Mouse (Mus musculus): ENCODE data around the gene Prss34. TPM values are rescaled to one million over a fixed set of nuclear protein-coding genes. Genes with fewer than 3 reads are reported as not detected.
A peak's percentile ranks its signal among the peaks of the same experiment; 100 is the strongest.

Prss34 gene
- polyA plus RNA-seq (2014; fragmentation: Nextera tagmentation; extraction: Ambion mirVana) = 0.33 and 0.35 TPM in 2 replicates

DNA sequence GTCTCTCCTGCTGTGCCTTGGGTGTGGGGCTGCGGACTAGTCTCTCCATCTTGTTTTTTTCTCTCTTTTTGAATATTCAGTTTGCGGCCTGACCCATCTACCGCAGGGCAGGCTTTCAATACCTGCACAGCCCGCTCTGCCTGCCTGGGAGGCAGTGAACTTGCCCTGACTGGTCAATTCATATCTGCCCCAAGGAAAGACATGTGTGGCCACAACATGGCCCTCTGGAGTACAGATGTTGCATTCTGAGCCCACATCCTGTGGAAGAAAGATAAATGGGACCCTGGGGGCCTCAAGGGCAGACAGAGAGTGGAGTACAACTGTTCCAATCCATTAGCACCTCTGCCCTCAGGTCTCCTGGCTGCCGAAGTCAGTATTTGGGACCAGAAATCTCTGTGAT lies at the start of gene Prss34:
TSS of gene Prss34 (plus strand) at position 301 of the 400 bp plus-strand sequence.
- 70% methylated on average over 5 of the region's 5 CpGs for WGBS
- no peak within 1 kb of the TSS for H3K27ac ChIP-seq (ENCODE audit: low read length)
- no peaks in the 10 kb centered on the region for H3K27me3 ChIP-seq (ENCODE audit: control insufficient read depth, insufficient read depth, low read length)
- ATAC-seq (ENCODE audit: insufficient number of reproducible peaks, insufficient read depth, low FRiP score, low read depth) = no peak
- H3K4me2 ChIP-seq (replicated peaks; ENCODE audit: low read depth, low read length) = no peak within 1 kb of the TSS
- H3K4me1 ChIP-seq (ENCODE audit: control insufficient read depth, insufficient read depth, low read length) = no peaks in the 10 kb centered on the region
- no peaks in the 10 kb centered on the region for H3K36me3 ChIP-seq (ENCODE audit: control insufficient read depth, insufficient read depth, low read length)
- H3K9ac ChIP-seq (replicated peaks; ENCODE audit: low read depth, low read length) = no peak within 1 kb of the TSS
- H3K4me3 ChIP-seq (ENCODE audit: low read depth, low read length) = no peak within 1 kb of the TSS
- H3K9me3 ChIP-seq (ENCODE audit: control insufficient read depth, low read depth, low read length) = no peaks in the 10 kb centered on the region

DNA sequence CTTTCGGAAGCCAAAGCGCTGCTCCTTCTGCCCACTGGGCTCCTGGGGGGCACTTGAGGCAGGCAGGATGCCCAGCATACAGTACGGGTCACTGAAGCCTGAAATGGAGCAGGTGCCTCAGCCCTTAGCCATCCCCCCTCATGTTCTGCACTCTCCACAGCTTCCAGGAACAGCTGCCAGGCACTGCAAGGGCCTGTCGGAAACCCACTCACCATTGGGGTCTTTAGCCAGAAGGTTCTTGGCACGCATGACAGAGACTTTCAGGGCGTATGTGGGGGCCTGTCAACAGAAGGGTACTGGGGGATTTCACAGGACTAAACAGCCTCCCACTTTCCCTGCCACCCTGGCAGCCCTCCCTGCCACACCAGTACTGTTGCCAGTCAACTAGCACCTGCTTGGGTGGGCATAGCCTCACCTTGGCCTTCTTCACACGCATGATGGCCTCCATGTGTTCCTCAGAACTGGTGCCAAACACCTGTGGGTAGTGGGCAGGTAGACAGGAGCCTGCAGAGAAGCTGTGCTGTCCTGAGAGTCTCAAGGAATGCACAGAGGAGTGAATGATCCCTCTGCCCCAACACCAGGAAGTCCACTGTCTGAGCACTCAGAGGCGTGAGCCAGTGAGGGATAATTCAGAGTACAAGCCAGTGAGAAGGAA lies 47.9 kb upstream of the Prss34 start:
- Histone ChIP-seq H3K4me3 (ENCODE audit: low read depth, low read length) (no peak overlapping the region), H3K36me3 (ENCODE audit: control insufficient read depth, insufficient read depth, low read length) (no peaks in the 10 kb centered on the region), H3K27me3 (ENCODE audit: control insufficient read depth, insufficient read depth, low read length) (0 out of 2 replicates have a peak, but pooled peaks cover 2% of the 10 kb centered on the region), H3K27ac (ENCODE audit: low read length) (no peak overlapping the region), H3K4me2 (replicated peaks; ENCODE audit: low read depth, low read length) (no peak overlapping the region), H3K4me1 (ENCODE audit: control insufficient read depth, insufficient read depth, low read length) (no peaks in the 10 kb centered on the region), H3K9me3 (ENCODE audit: control insufficient read depth, low read depth, low read length) (no peaks in the 10 kb centered on the region), H3K9ac (replicated peaks; ENCODE audit: low read depth, low read length) (no peak overlapping the region)
- no peak for ATAC-seq (ENCODE audit: insufficient number of reproducible peaks, insufficient read depth, low FRiP score, low read depth)
- 74% methylated on average over 8 of the region's 8 CpGs for WGBS

DNA sequence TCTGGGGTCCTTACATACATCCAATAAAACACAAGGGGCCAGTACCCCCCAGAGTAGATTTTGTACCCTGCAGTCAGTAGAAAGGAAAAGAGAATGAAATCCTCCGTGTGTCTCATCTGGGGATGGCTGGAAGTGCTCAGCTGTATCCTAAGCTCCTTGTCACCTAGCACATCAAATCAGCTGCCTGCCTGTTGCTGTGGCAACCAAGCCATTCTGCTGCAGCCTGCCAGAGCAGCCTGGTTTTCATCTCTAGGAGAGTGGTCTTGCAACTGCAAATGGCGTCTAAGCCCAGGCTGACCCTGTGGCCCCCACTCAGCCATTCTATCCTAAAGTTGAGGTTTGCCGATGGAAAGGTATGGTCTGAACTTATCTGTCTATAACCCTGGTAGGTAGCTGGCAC lies 45.6 kb upstream of the Prss34 start:
- 37% methylated on average over 3 of the region's 3 CpGs for WGBS
- ATAC-seq (ENCODE audit: insufficient number of reproducible peaks, insufficient read depth, low FRiP score, low read depth) = no peak
- no peak overlapping the region for H3K27ac ChIP-seq (ENCODE audit: low read length)
- H3K36me3 ChIP-seq (ENCODE audit: control insufficient read depth, insufficient read depth, low read length) = no peaks in the 10 kb centered on the region
- 0 out of 2 replicates have a peak, but pooled peaks cover 2% of the 10 kb centered on the region for H3K27me3 ChIP-seq (ENCODE audit: control insufficient read depth, insufficient read depth, low read length)
- H3K9ac ChIP-seq (replicated peaks; ENCODE audit: low read depth, low read length) = no peak overlapping the region
- no peak overlapping the region for H3K4me2 ChIP-seq (replicated peaks; ENCODE audit: low read depth, low read length)
- H3K4me1 ChIP-seq (ENCODE audit: control insufficient read depth, insufficient read depth, low read length) = peaks cover 3% of the 10 kb centered on the region; the same call in 1 of the 2 replicates
- no peaks in the 10 kb centered on the region for H3K9me3 ChIP-seq (ENCODE audit: control insufficient read depth, low read depth, low read length)
- no peak overlapping the region for H3K4me3 ChIP-seq (ENCODE audit: low read depth, low read length)

DNA sequence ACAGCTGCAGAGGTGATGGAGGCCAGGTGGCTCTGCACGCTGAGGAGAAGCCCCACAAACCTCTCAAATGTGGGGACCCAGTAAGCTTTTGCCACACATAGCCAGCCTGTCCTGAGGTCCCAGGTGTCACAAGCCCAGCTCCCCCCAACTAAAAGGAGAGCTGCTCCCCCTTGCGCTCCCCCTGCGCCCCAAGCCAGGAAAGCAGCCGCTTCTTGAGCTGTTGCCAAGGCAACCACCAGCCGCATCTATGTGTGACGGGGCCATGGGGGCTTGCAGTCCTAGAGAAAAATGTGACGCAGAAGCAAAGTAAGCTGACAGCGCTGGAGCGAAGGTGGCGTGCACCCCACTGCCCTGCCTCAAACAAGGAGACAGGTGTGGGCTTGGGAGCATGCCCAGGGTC lies 44.4 kb upstream of the Prss34 start:
- Histone ChIP-seq H3K9ac (replicated peaks; ENCODE audit: low read depth, low read length) (no peak overlapping the region), H3K4me2 (replicated peaks; ENCODE audit: low read depth, low read length) (no peak overlapping the region), H3K27me3 (ENCODE audit: control insufficient read depth, insufficient read depth, low read length) (0 out of 2 replicates have a peak, but pooled peaks cover 2% of the 10 kb centered on the region), H3K4me3 (ENCODE audit: low read depth, low read length) (no peak overlapping the region), H3K36me3 (ENCODE audit: control insufficient read depth, insufficient read depth, low read length) (no peaks in the 10 kb centered on the region), H3K4me1 (ENCODE audit: control insufficient read depth, insufficient read depth, low read length) (peaks cover 3% of the 10 kb centered on the region; the same call in 1 of the 2 replicates), H3K9me3 (ENCODE audit: control insufficient read depth, low read depth, low read length) (no peaks in the 10 kb centered on the region), H3K27ac (ENCODE audit: low read length) (no peak overlapping the region)
- no peak for ATAC-seq (ENCODE audit: insufficient number of reproducible peaks, insufficient read depth, low FRiP score, low read depth)
- WGBS = 30% methylated on average over 10 of the region's 10 CpGs

DNA sequence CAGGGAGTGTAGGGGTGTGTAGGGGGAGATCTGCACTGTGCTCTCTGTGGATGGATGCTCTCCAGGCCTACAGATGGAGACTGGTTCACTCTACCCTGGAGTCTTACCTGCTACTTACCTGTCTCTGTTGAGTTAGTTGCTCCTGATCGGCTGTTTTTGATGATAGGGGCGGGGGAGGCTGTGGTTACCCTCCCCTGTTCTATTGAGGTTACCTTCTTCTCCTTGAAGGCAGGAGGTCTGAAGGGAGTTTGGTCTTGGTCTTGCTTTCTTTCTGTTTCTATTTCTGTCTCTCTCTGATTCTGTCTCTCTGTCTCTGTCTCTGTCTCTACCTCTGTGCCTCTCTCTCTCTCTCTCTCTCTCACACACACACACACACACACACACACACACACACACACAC lies 43.1 kb upstream of the Prss34 start:
- WGBS = 51% methylated on average over 2 of the region's 2 CpGs
- H3K4me2 ChIP-seq (replicated peaks; ENCODE audit: low read depth, low read length) = no peak overlapping the region
- no peaks in the 10 kb centered on the region for H3K9me3 ChIP-seq (ENCODE audit: control insufficient read depth, low read depth, low read length)
- H3K36me3 ChIP-seq (ENCODE audit: control insufficient read depth, insufficient read depth, low read length) = peaks cover 9% of the 10 kb centered on the region
- no peak overlapping the region for H3K9ac ChIP-seq (replicated peaks; ENCODE audit: low read depth, low read length)
- H3K27me3 ChIP-seq (ENCODE audit: control insufficient read depth, insufficient read depth, low read length) = 0 out of 2 replicates have a peak, but pooled peaks cover 2% of the 10 kb centered on the region
- no peak overlapping the region for H3K4me3 ChIP-seq (ENCODE audit: low read depth, low read length)
- no peak for ATAC-seq (ENCODE audit: insufficient number of reproducible peaks, insufficient read depth, low FRiP score, low read depth)
- peaks cover 3% of the 10 kb centered on the region; the same call in 1 of the 2 replicates for H3K4me1 ChIP-seq (ENCODE audit: control insufficient read depth, insufficient read depth, low read length)
- H3K27ac ChIP-seq (ENCODE audit: low read length) = no peak overlapping the region

DNA sequence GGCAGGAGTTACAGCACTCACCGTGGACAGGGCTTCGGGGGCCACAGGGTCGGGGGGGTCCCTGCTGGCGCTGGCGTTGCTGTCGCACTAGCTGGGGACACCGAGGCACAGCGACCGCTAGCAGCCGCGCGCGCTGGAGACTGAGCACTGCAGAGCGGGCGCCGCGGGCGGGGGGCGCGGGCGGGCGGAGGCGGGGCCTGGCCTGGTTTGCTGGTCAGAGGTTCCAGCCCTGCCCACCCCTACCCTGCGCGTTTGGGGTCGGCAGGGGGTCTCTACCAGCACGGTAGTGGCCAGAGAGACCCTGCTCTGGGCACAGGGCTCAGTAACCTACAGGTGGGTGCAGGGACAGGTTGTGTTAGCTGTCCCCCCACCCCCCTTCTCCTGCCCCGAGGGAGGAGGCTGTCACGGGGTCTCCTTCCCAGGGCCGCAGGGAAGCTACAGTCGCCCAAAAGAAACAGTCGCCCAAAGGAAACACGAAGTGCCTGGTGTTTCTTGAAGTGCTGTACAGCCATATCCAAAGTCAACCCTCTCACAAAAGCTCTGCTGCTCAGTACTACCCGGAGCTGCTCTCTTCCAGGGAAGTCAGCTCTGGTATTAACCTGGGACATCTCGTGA lies 41.9 kb upstream of the Prss34 start, which contains the start of gene Baiap3:
TSS of gene Baiap3 (minus strand) at position 225 of the 615 bp plus-strand sequence.
- peak; percentile 11; the same call in 1 of the 2 replicates for ATAC-seq (ENCODE audit: insufficient number of reproducible peaks, insufficient read depth, low FRiP score, low read depth)
- Histone ChIP-seq H3K4me3 (ENCODE audit: low read depth, low read length) (peak within 1 kb of the TSS; percentile 32), H3K36me3 (ENCODE audit: control insufficient read depth, insufficient read depth, low read length) (peaks cover 11% of the 10 kb centered on the region), H3K9ac (replicated peaks; ENCODE audit: low read depth, low read length) (0 out of 2 replicates have a peak within 1 kb of the TSS, but pooled peaks have one; percentile 18), H3K27me3 (ENCODE audit: control insufficient read depth, insufficient read depth, low read length) (0 out of 2 replicates have a peak, but pooled peaks cover 2% of the 10 kb centered on the region), H3K27ac (ENCODE audit: low read length) (no peak within 1 kb of the TSS), H3K4me2 (replicated peaks; ENCODE audit: low read depth, low read length) (peak within 1 kb of the TSS; percentile 78), H3K9me3 (ENCODE audit: control insufficient read depth, low read depth, low read length) (no peaks in the 10 kb centered on the region), H3K4me1 (ENCODE audit: control insufficient read depth, insufficient read depth, low read length) (peaks cover 3% of the 10 kb centered on the region; the same call in 1 of the 2 replicates)
- WGBS = 3% methylated on average over 35 of the region's 35 CpGs

DNA sequence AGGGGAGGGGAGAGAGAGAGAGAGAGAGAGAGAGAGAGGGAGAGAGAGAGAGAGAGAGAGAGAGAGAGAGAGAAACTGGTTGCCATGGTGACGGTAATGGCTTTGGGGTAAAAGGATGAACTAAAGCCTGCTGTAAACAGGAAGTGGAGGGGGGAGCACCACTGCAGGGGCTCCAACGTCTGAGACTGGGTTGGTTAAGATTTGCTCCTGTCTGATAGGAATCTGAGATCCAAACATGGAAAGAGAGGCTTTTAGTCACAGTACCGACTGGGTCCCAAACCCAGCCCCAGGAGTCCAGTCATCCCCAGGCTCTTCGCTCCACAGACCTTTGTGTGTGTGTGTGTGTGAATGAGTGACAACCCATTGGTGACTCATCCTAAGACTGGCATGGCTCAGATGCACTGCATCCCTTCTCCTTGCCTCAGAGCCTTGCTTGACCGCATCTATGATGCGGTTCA lies 40.4 kb upstream of the Prss34 start:
- Histone ChIP-seq H3K9me3 (ENCODE audit: control insufficient read depth, low read depth, low read length) (no peaks in the 10 kb centered on the region), H3K4me2 (replicated peaks; ENCODE audit: low read depth, low read length) (no peak overlapping the region), H3K27ac (ENCODE audit: low read length) (no peak overlapping the region), H3K36me3 (ENCODE audit: control insufficient read depth, insufficient read depth, low read length) (peaks cover 17% of the 10 kb centered on the region), H3K4me3 (ENCODE audit: low read depth, low read length) (no peak overlapping the region), H3K4me1 (ENCODE audit: control insufficient read depth, insufficient read depth, low read length) (peaks cover 3% of the 10 kb centered on the region; the same call in 1 of the 2 replicates), H3K27me3 (ENCODE audit: control insufficient read depth, insufficient read depth, low read length) (0 out of 2 replicates have a peak, but pooled peaks cover 2% of the 10 kb centered on the region), H3K9ac (replicated peaks; ENCODE audit: low read depth, low read length) (no peak overlapping the region)
- no peak for ATAC-seq (ENCODE audit: insufficient number of reproducible peaks, insufficient read depth, low FRiP score, low read depth)
- 49% methylated on average over 6 of the region's 6 CpGs for WGBS

DNA sequence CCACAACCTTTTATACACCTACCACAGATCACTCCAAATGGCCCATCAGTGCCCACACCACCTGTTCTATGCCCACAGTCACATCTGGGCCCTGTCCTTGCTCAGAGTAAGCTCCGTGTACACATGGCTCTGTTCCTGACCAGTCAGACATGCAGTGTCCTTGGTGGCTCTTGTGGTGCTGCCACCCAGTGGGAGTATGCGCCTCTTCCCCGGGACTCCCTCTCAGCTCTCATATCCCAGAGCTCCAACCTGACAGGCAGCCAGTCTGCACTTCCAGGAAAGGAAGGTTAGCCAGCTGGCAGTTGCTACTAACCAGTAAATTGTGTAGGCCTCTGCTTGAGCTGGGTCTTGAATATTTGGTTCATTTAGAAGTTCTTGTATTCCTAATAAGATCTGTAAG lies 33.7 kb upstream of the Prss34 start:
- no peak overlapping the region for H3K4me3 ChIP-seq (ENCODE audit: low read depth, low read length)

More for the DNA sequence above, 33.7 kb upstream of the Prss34 start:
- no peaks in the 10 kb centered on the region for H3K27me3 ChIP-seq (ENCODE audit: control insufficient read depth, insufficient read depth, low read length)
- no peaks in the 10 kb centered on the region for H3K4me1 ChIP-seq (ENCODE audit: control insufficient read depth, insufficient read depth, low read length)
- peaks cover 77% of the 10 kb centered on the region for H3K36me3 ChIP-seq (ENCODE audit: control insufficient read depth, insufficient read depth, low read length)
- no peak overlapping the region for H3K4me2 ChIP-seq (replicated peaks; ENCODE audit: low read depth, low read length)
- no peak overlapping the region for H3K27ac ChIP-seq (ENCODE audit: low read length)
- no peak overlapping the region for H3K9ac ChIP-seq (replicated peaks; ENCODE audit: low read depth, low read length)
- no peaks in the 10 kb centered on the region for H3K9me3 ChIP-seq (ENCODE audit: control insufficient read depth, low read depth, low read length)
- no peak for ATAC-seq (ENCODE audit: insufficient number of reproducible peaks, insufficient read depth, low FRiP score, low read depth)
- WGBS = 59% methylated on average over 3 of the region's 3 CpGs
